Mouse (Mus musculus): ENCODE data around the gene Smcp. TPM values are rescaled to one million over a fixed set of nuclear protein-coding genes. Genes with fewer than 3 reads are reported as not detected.

Smcp gene
- polyA plus RNA-seq, 1 experiment = not detected

DNA sequence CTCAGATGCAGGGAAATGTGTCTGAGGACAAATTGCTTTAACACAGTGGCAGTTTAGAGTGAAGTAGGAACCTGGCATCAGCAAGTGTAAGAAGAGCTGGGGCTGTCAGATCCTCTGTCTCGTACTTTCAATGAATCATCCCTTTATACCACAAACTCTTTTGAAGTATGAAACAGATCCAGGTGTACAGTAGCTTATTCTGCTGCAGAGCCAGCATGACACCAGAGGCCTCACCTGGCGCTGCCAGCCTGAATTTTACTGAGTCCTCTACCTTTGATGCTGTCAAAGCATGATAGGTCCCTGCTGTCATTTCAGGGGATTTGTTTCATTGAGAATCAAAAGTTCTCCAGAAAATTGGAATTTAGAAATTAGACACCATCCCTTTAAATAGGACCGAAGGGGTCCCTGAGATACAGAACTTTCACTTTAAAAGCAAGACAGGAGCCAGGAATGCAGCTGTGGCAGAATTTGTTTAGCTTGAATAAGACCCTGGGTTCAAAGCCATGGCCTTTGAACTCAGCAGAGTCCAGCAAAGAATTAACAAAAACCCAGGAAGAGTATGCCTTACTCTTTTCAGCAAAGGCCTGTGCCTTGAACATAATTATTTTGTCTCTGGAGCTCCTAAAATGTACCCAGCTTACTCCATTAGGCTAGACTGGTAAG is 5.5 kb downstream of the Smcp start:
- Histone ChIP-seq H3K9me3 (replicated peaks; ENCODE audit: control insufficient read depth, insufficient read depth, low read length, poor library complexity, severe bottlenecking) (no peaks in the 10 kb centered on the region), H3K4me1 (ENCODE audit: control insufficient read depth, insufficient read depth, low read length) (no peaks in the 10 kb centered on the region), H3K27me3 (ENCODE audit: control insufficient read depth, insufficient read depth, low read length, poor library complexity, severe bottlenecking) (no peaks in the 10 kb centered on the region), H3K27ac (ENCODE audit: insufficient read depth, low read length) (no peak overlapping the region), H3K4me3 (ENCODE audit: low read depth, low read length) (no peak overlapping the region), H3K36me3 (ENCODE audit: control insufficient read depth, insufficient read depth, low read length, poor library complexity, severe bottlenecking) (no peaks in the 10 kb centered on the region), H3K9ac (ENCODE audit: low read depth, poor library complexity, severe bottlenecking) (no peak overlapping the region)
- no peak for TF ChIP-seq POLR2A (IDR thresholded peaks at IDR 0.05; ENCODE audit: insufficient read depth, low read length)
- no peak for TF ChIP-seq EP300 (IDR thresholded peaks at IDR 0.05; ENCODE audit: insufficient read depth, low read depth, low read length)
- TF ChIP-seq CTCF (IDR thresholded peaks at IDR 0.05; ENCODE audit: low read depth, low read length) = no peak

DNA sequence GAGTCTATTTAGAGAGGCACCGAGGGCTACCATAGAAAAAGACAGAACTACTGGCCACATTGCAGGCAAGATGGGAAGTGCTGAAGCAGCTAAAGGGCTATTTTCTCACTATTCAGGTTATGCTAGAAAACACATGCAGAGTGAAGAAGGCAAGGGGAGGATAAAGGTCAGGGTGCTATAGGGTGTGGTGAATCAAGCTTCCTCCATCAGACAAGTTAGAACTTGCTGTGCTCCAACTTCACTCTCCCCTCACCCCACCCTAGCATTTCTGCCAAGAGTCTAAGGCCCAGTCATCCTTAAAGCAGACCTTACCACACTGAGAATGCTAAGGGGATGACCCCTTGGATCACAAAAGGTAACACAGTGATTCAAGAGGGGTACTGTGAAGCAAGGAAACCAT is 9.3 kb downstream of the Smcp start:
- TF ChIP-seq CTCF (IDR thresholded peaks at IDR 0.05; ENCODE audit: low read depth, low read length) = no peak
- no peak for TF ChIP-seq EP300 (IDR thresholded peaks at IDR 0.05; ENCODE audit: insufficient read depth, low read depth, low read length)
- TF ChIP-seq POLR2A (IDR thresholded peaks at IDR 0.05; ENCODE audit: insufficient read depth, low read length) = no peak
- H3K9me3 ChIP-seq (replicated peaks; ENCODE audit: control insufficient read depth, insufficient read depth, low read length, poor library complexity, severe bottlenecking) = no peaks in the 10 kb centered on the region

DNA sequence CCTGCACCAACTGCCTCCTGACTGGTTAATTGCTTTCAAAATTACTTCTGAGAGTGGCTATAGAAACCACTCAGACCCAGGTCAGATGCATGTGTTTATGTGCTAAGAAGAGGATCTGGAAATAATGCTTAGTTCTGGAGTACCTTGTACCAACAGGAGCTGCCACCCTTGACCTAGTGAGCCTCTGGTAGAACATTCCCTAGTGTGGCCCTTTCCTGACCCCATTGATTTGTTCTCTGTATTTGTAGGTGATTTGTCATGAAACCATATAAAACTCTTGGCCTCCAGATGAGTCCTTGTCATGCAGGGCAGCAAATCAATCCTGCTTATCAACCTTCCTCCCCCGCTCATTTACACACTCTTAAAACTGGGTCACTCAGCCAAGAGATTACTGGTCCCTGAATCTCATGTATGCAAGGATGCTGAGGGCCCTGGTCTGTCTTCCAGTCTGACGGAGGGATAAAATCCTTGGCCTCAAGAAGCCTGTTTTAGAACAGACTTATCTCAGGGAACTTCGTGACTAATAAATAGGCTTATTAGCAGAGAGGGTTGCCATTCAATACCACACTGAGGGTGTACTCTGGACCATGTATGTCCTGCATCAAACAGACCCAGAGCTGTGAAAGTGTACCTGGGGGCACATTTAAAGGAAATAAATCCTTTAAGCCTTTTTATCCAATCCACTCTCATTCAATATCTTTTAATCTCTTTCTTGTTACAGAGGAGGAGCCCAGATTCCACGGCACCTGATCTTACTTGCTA is 10.0 kb downstream of the Smcp start:
- no peaks in the 10 kb centered on the region for H3K9me3 ChIP-seq (replicated peaks; ENCODE audit: control insufficient read depth, insufficient read depth, low read length, poor library complexity, severe bottlenecking)

More for the DNA sequence above, 9.3 kb downstream of the Smcp start:
- Histone ChIP-seq H3K4me3 (ENCODE audit: low read depth, low read length) (no peak overlapping the region), H3K4me1 (ENCODE audit: control insufficient read depth, insufficient read depth, low read length) (no peaks in the 10 kb centered on the region), H3K36me3 (ENCODE audit: control insufficient read depth, insufficient read depth, low read length, poor library complexity, severe bottlenecking) (no peaks in the 10 kb centered on the region), H3K27me3 (ENCODE audit: control insufficient read depth, insufficient read depth, low read length, poor library complexity, severe bottlenecking) (no peaks in the 10 kb centered on the region), H3K27ac (ENCODE audit: insufficient read depth, low read length) (no peak overlapping the region), H3K9ac (ENCODE audit: low read depth, poor library complexity, severe bottlenecking) (no peak overlapping the region)

DNA sequence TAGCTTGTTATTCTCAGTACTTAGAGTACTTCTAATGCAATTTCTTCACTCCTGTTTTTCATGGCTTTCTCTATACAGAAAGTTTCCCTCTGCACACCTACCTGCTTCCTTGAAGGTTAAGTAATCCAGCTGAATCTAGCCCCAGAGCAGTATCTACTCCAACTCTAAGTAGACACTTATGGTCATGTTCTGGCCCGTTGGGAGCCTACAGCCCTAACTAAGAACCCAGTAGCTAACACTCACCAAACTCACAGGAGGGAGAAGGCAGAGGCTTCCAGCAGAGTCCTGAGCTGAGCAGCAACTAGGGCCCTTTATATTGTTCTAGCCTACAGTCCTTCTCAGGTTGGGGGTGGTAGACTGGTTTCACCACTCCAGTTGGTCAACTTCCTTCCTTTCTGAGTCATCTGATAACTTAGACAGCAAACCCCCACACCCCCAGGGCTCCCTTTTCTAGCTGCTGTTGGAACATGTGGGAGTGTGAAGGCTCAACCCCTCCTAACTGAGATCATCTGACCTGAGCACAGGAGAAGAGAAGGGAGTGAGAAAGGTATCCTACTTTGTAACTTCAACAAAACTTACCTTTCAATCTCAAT is 15.3 kb downstream of the Smcp start, which contains the start of gene Ivl:
TSS of gene Ivl (minus strand) at position 287 of the 593 bp plus-strand sequence.
- no peak within 1 kb of the TSS for H3K27ac ChIP-seq (ENCODE audit: insufficient read depth, low read length)
- no peaks in the 10 kb centered on the region for H3K4me1 ChIP-seq (ENCODE audit: control insufficient read depth, insufficient read depth, low read length)
- no peak for TF ChIP-seq EP300 (IDR thresholded peaks at IDR 0.05; ENCODE audit: insufficient read depth, low read depth, low read length)
- no peak for TF ChIP-seq POLR2A (IDR thresholded peaks at IDR 0.05; ENCODE audit: insufficient read depth, low read length)
- no peak for TF ChIP-seq CTCF (IDR thresholded peaks at IDR 0.05; ENCODE audit: low read depth, low read length)
- no peaks in the 10 kb centered on the region for H3K36me3 ChIP-seq (ENCODE audit: control insufficient read depth, insufficient read depth, low read length, poor library complexity, severe bottlenecking)
- H3K9ac ChIP-seq (ENCODE audit: low read depth, poor library complexity, severe bottlenecking) = no peak within 1 kb of the TSS
- no peaks in the 10 kb centered on the region for H3K9me3 ChIP-seq (replicated peaks; ENCODE audit: control insufficient read depth, insufficient read depth, low read length, poor library complexity, severe bottlenecking)
- no peaks in the 10 kb centered on the region for H3K27me3 ChIP-seq (ENCODE audit: control insufficient read depth, insufficient read depth, low read length, poor library complexity, severe bottlenecking)
- H3K4me3 ChIP-seq (ENCODE audit: low read depth, low read length) = no peak within 1 kb of the TSS

More for the DNA sequence above, 10.0 kb downstream of the Smcp start:
- no peak overlapping the region for H3K4me3 ChIP-seq (ENCODE audit: low read depth, low read length)
- TF ChIP-seq POLR2A (IDR thresholded peaks at IDR 0.05; ENCODE audit: insufficient read depth, low read length) (no peak), CTCF (IDR thresholded peaks at IDR 0.05; ENCODE audit: low read depth, low read length) (no peak), EP300 (IDR thresholded peaks at IDR 0.05; ENCODE audit: insufficient read depth, low read depth, low read length) (no peak)
- no peak overlapping the region for H3K27ac ChIP-seq (ENCODE audit: insufficient read depth, low read length)
- no peaks in the 10 kb centered on the region for H3K36me3 ChIP-seq (ENCODE audit: control insufficient read depth, insufficient read depth, low read length, poor library complexity, severe bottlenecking)
- no peaks in the 10 kb centered on the region for H3K27me3 ChIP-seq (ENCODE audit: control insufficient read depth, insufficient read depth, low read length, poor library complexity, severe bottlenecking)
- H3K9ac ChIP-seq (ENCODE audit: low read depth, poor library complexity, severe bottlenecking) = no peak overlapping the region
- no peaks in the 10 kb centered on the region for H3K4me1 ChIP-seq (ENCODE audit: control insufficient read depth, insufficient read depth, low read length)

DNA sequence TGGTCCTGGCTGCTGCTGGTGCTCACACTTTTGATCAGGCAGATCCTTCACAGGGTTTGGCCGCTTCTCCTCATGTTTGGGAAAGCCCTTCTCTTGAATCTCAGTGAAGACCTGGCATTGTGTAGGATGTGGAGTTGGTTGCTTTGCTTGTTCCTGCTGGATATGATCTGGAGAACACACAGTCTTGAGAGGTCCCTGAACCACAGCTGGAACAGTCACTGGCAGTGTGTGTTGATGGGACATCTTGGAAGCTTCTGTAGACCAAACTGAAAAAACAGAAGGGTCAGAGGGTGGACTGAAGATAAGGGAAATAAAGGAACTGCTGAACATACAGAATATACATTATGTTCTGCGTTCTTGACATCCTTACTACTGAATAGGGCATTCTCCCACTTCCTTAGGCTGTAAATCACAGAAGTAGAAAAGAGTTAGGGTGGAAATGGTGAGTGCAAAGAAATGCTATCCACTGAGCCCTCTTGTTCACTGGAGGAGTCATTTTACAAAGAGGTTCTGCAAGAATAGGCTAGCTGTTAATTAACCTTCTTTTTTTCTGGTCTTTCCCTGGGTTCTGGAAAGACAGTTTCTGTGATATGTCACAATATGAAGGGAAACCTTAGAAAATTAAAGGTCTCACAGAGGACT is 16.2 kb downstream of the Smcp start:
- no peak overlapping the region for H3K9ac ChIP-seq (ENCODE audit: low read depth, poor library complexity, severe bottlenecking)
- no peak overlapping the region for H3K4me3 ChIP-seq (ENCODE audit: low read depth, low read length)
- no peaks in the 10 kb centered on the region for H3K4me1 ChIP-seq (ENCODE audit: control insufficient read depth, insufficient read depth, low read length)
- TF ChIP-seq CTCF (IDR thresholded peaks at IDR 0.05; ENCODE audit: low read depth, low read length) (no peak), EP300 (IDR thresholded peaks at IDR 0.05; ENCODE audit: insufficient read depth, low read depth, low read length) (no peak), POLR2A (IDR thresholded peaks at IDR 0.05; ENCODE audit: insufficient read depth, low read length) (no peak)
- no peaks in the 10 kb centered on the region for H3K36me3 ChIP-seq (ENCODE audit: control insufficient read depth, insufficient read depth, low read length, poor library complexity, severe bottlenecking)
- H3K27me3 ChIP-seq (ENCODE audit: control insufficient read depth, insufficient read depth, low read length, poor library complexity, severe bottlenecking) = no peaks in the 10 kb centered on the region
- no peak overlapping the region for H3K27ac ChIP-seq (ENCODE audit: insufficient read depth, low read length)
- no peaks in the 10 kb centered on the region for H3K9me3 ChIP-seq (replicated peaks; ENCODE audit: control insufficient read depth, insufficient read depth, low read length, poor library complexity, severe bottlenecking)
